Mouse (Mus musculus) 416B (cell line): ENCODE measurements around the gene Gfy.

Experiments used
- DNase-seq: peaks from one replicate; pipeline ENCODE4 v3.0.0; 2011; ENCODE audit warnings: low read depth

Gfy gene

GRCm38 (mm10) chr7:45127700-45128224, 51.6 kb downstream of the Gfy start:
- no peak for DNase-seq

GRCm38 (mm10) chr7:45126844-45127699, 52.3 kb downstream of the Gfy start:
- peak; percentile 55 for DNase-seq
